Mouse (Mus musculus): Measurements from ENCODE around the gene Tfe3. TPM values are rescaled to one million over a fixed set of nuclear protein-coding genes. Genes with fewer than 3 reads are reported as not detected.
A peak's percentile ranks its signal among the peaks of the same experiment; 100 is the strongest.

Tfe3 gene
- polyA plus RNA-seq, 1 experiment from 2014 or later, result 24.7 TPM

MicroRNAs encoded within 50 kb of the gene (microRNA counts, 519-probe panel; counts per million panel counts)
- 2,677 counts per million, percentile 62 among the panel's probes with 10 or more counts for microRNA mmu-miR-1198

Small RNA genes within 50 kb of the gene (microRNA-seq; reads per million reads assigned to microRNA genes)
- 25.4 reads per million, percentile 34 among the genes with 10 or more reads in this experiment for gene Mir1198

Other genes with a start within 250 kb of the Tfe3 start
- gene Foxp3, start 188.9 kb upstream of the Tfe3 start, polyA plus RNA-seq (2015; fragmentation: Nextera tagmentation; extraction: Ambion mirVana), result 0.08 and 0.26 TPM in 2 replicates
- gene Ppp1r3f, start 188.3 kb upstream of the Tfe3 start, polyA plus RNA-seq (2015; fragmentation: Nextera tagmentation; extraction: Ambion mirVana), result 6.0 and 7.5 TPM in 2 replicates
- 28.4 and 29.5 TPM in 2 replicates for gene Ccdc22, start 157.0 kb upstream of the Tfe3 start, polyA plus RNA-seq (2015; fragmentation: Nextera tagmentation; extraction: Ambion mirVana)
- gene Cacna1f, start 155.5 kb upstream of the Tfe3 start, polyA plus RNA-seq (2015; fragmentation: Nextera tagmentation; extraction: Ambion mirVana), result 0.24 and 0.35 TPM in 2 replicates
- gene Syp, start 124.1 kb upstream of the Tfe3 start, polyA plus RNA-seq (2015; fragmentation: Nextera tagmentation; extraction: Ambion mirVana), result 195 and 223 TPM in 2 replicates
- 1.7 and 3.8 TPM in 2 replicates for gene Prickle3, start 105.3 kb upstream of the Tfe3 start, polyA plus RNA-seq (2015; fragmentation: Nextera tagmentation; extraction: Ambion mirVana)
- gene Plp2, start 91.2 kb upstream of the Tfe3 start, polyA plus RNA-seq (2015; fragmentation: Nextera tagmentation; extraction: Ambion mirVana), result 20.3 and 50.6 TPM in 2 replicates
- gene Magix, start 81.3 kb upstream of the Tfe3 start, polyA plus RNA-seq (2015; fragmentation: Nextera tagmentation; extraction: Ambion mirVana), result 0.13 TPM in 1 of 2 replicates, not detected in the other
- 46.0 and 46.5 TPM in 2 replicates for gene Gpkow, start 65.4 kb upstream of the Tfe3 start, polyA plus RNA-seq (2015; fragmentation: Nextera tagmentation; extraction: Ambion mirVana)
- gene Wdr45, start 48.2 kb upstream of the Tfe3 start, polyA plus RNA-seq (2015; fragmentation: Nextera tagmentation; extraction: Ambion mirVana), result 34.6 and 34.9 TPM in 2 replicates
- 1.4 TPM in 1 of 2 replicates, not detected in the other for gene Gm45208, start 40.3 kb upstream of the Tfe3 start, polyA plus RNA-seq (2015; fragmentation: Nextera tagmentation; extraction: Ambion mirVana)
- gene Praf2, start 34.1 kb upstream of the Tfe3 start, polyA plus RNA-seq (2015; fragmentation: Nextera tagmentation; extraction: Ambion mirVana), result 128 and 132 TPM in 2 replicates
- 50.8 and 56.3 TPM in 2 replicates for gene Ccdc120, start 11.7 kb upstream of the Tfe3 start, polyA plus RNA-seq (2015; fragmentation: Nextera tagmentation; extraction: Ambion mirVana)
- gene Gripap1, start 27.2 kb downstream of the Tfe3 start, polyA plus RNA-seq (2015; fragmentation: Nextera tagmentation; extraction: Ambion mirVana), result 63.0 and 67.4 TPM in 2 replicates
- 5.7 and 6.5 TPM in 2 replicates for gene Kcnd1, start 59.7 kb downstream of the Tfe3 start, polyA plus RNA-seq (2015; fragmentation: Nextera tagmentation; extraction: Ambion mirVana)
- gene Otud5, start 78.8 kb downstream of the Tfe3 start, polyA plus RNA-seq (2015; fragmentation: Nextera tagmentation; extraction: Ambion mirVana), result 40.0 and 40.4 TPM in 2 replicates
- gene Pim2, start 115.7 kb downstream of the Tfe3 start, polyA plus RNA-seq (2015; fragmentation: Nextera tagmentation; extraction: Ambion mirVana), result 21.0 and 26.8 TPM in 2 replicates
- 46.9 and 47.3 TPM in 2 replicates for gene Slc35a2, start 121.5 kb downstream of the Tfe3 start, polyA plus RNA-seq (2015; fragmentation: Nextera tagmentation; extraction: Ambion mirVana)
- gene Pqbp1, start 136.7 kb downstream of the Tfe3 start, polyA plus RNA-seq (2015; fragmentation: Nextera tagmentation; extraction: Ambion mirVana), result 194 and 201 TPM in 2 replicates
- gene Timm17b, start 136.8 kb downstream of the Tfe3 start, polyA plus RNA-seq (2015; fragmentation: Nextera tagmentation; extraction: Ambion mirVana), result 152 TPM in 2 replicates
- not detected in 2 replicates for gene Gm10491, start 145.3 kb downstream of the Tfe3 start, polyA plus RNA-seq (2015; fragmentation: Nextera tagmentation; extraction: Ambion mirVana)
- gene Gm10490, start 147.0 kb downstream of the Tfe3 start, polyA plus RNA-seq (2015; fragmentation: Nextera tagmentation; extraction: Ambion mirVana), result not detected in 2 replicates
- gene Pcsk1n, start 157.3 kb downstream of the Tfe3 start, polyA plus RNA-seq (2015; fragmentation: Nextera tagmentation; extraction: Ambion mirVana), result 292 and 368 TPM in 2 replicates
- 0.28 TPM in 1 of 2 replicates, not detected in the other for gene Eras, start 166.0 kb downstream of the Tfe3 start, polyA plus RNA-seq (2015; fragmentation: Nextera tagmentation; extraction: Ambion mirVana)
- 57.4 and 61.3 TPM in 2 replicates for gene Hdac6, start 185.3 kb downstream of the Tfe3 start, polyA plus RNA-seq (2015; fragmentation: Nextera tagmentation; extraction: Ambion mirVana)
- gene Gata1, start 215.5 kb downstream of the Tfe3 start, polyA plus RNA-seq (2015; fragmentation: Nextera tagmentation; extraction: Ambion mirVana), result 3.1 TPM in 1 of 2 replicates, not detected in the other

All from neural tube, embryonic 15.5 days (tissue).